Mouse (Mus musculus): ENCODE results near the gene Efna3. TPM values are rescaled to one million over a fixed set of nuclear protein-coding genes. Genes with fewer than 3 reads are reported as not detected.
A peak's percentile ranks its signal among the peaks of the same experiment; 100 is the strongest.

Efna3 gene
- 38.1 and 48.5 TPM in 2 replicates for polyA plus RNA-seq (2012; rRNA removed)
- 32.1 and 34.4 TPM in 2 replicates for polyA plus RNA-seq (2014; fragmentation: Nextera tagmentation; extraction: Ambion mirVana)

GRCm38 (mm10) chr3:89322514-89323165 is at the start of gene Efna3:
TSS of gene Efna3 (minus strand) at chr3:89322965.
- Histone ChIP-seq H3K4me2 (replicated peaks; ENCODE audit: low read depth, low read length, severe bottlenecking) (peak within 1 kb of the TSS; percentile 99), H3K27me3 (ENCODE audit: control insufficient read depth, insufficient read depth, low read length) (peaks cover 10% of the 10 kb centered on the region), H3K9ac (ENCODE audit: low read depth, low read length, severe bottlenecking) (peak within 1 kb of the TSS; percentile 67), H3K4me3 (replicated peaks; ENCODE audit: low read length) (peak within 1 kb of the TSS; percentile 71), H3K27ac (replicated peaks; ENCODE audit: low read depth, low read length) (peak within 1 kb of the TSS; percentile 58; the same call in 1 of the 2 replicates), H3K4me1 (ENCODE audit: control insufficient read depth, insufficient read depth, low read length) (peaks cover 28% of the 10 kb centered on the region), H3K36me3 (ENCODE audit: control insufficient read depth, insufficient read depth, low read length) (no peaks in the 10 kb centered on the region), H3K9me3 (ENCODE audit: control insufficient read depth, low read length) (no peaks in the 10 kb centered on the region)
- TF ChIP-seq POLR2A (IDR thresholded peaks at IDR 0.05; ENCODE audit: borderline replicate concordance, extremely low read depth, insufficient read depth, insufficient read length): 0 out of 2 replicates have a peak, but pooled peaks have one; percentile 7
- ATAC-seq (ENCODE audit: low FRiP score, low read depth) (peak; percentile 68), DNase-seq (ENCODE audit: low spot score) (peak; percentile 82)
- WGBS: 2% methylated on average over 50 of the region's 53 CpGs

GRCm38 (mm10) chr3:89367338-89367737 is 44.6 kb upstream of the Efna3 start:
- Histone ChIP-seq H3K4me2 (replicated peaks; ENCODE audit: low read depth, low read length, severe bottlenecking) (no peak overlapping the region), H3K4me1 (ENCODE audit: control insufficient read depth, insufficient read depth, low read length) (no peaks in the 10 kb centered on the region), H3K4me3 (replicated peaks; ENCODE audit: low read length) (no peak overlapping the region), H3K9me3 (ENCODE audit: control insufficient read depth, low read length) (no peaks in the 10 kb centered on the region), H3K36me3 (ENCODE audit: control insufficient read depth, insufficient read depth, low read length) (no peaks in the 10 kb centered on the region), H3K27me3 (ENCODE audit: control insufficient read depth, insufficient read depth, low read length) (no peaks in the 10 kb centered on the region), H3K9ac (ENCODE audit: low read depth, low read length, severe bottlenecking) (no peak overlapping the region), H3K27ac (replicated peaks; ENCODE audit: low read depth, low read length) (no peak overlapping the region)
- 50% methylated on average over 11 of the region's 11 CpGs for WGBS
- ATAC-seq (ENCODE audit: low FRiP score, low read depth): no peak
- TF ChIP-seq POLR2A (IDR thresholded peaks at IDR 0.05; ENCODE audit: borderline replicate concordance, extremely low read depth, insufficient read depth, insufficient read length): no peak
- no peak for DNase-seq (ENCODE audit: low spot score)

- Histone ChIP-seq H3K27me3 (ENCODE audit: control insufficient read depth, insufficient read depth, low read length) (no peaks in the 10 kb centered on the region), H3K4me1 (ENCODE audit: control insufficient read depth, insufficient read depth, low read length) (no peaks in the 10 kb centered on the region), H3K4me3 (replicated peaks; ENCODE audit: low read length) (no peak overlapping the region), H3K27ac (replicated peaks; ENCODE audit: low read depth, low read length) (no peak overlapping the region), H3K9ac (ENCODE audit: low read depth, low read length, severe bottlenecking) (0 out of 2 replicates have a peak overlapping the region, but pooled peaks have one; percentile 7), H3K4me2 (replicated peaks; ENCODE audit: low read depth, low read length, severe bottlenecking) (no peak overlapping the region), H3K9me3 (ENCODE audit: control insufficient read depth, low read length) (no peaks in the 10 kb centered on the region), H3K36me3 (ENCODE audit: control insufficient read depth, insufficient read depth, low read length) (no peaks in the 10 kb centered on the region)
- WGBS: 66% methylated on average over 20 of the region's 20 CpGs
- DNase-seq (ENCODE audit: low spot score) (no peak), ATAC-seq (ENCODE audit: low FRiP score, low read depth) (no peak)
- TF ChIP-seq POLR2A (IDR thresholded peaks at IDR 0.05; ENCODE audit: borderline replicate concordance, extremely low read depth, insufficient read depth, insufficient read length): no peak
Observed at GRCm38 (mm10) chr3:89365486-89366414, 43.0 kb upstream of the Efna3 start.

- WGBS: 90% methylated on average over 11 of the region's 11 CpGs
- Histone ChIP-seq H3K4me2 (replicated peaks; ENCODE audit: low read depth, low read length, severe bottlenecking) (no peak within 1 kb of the TSS), H3K9me3 (ENCODE audit: control insufficient read depth, low read length) (no peaks in the 10 kb centered on the region), H3K9ac (ENCODE audit: low read depth, low read length, severe bottlenecking) (0 out of 2 replicates have a peak within 1 kb of the TSS, but pooled peaks have one; percentile 7), H3K4me3 (replicated peaks; ENCODE audit: low read length) (no peak within 1 kb of the TSS), H3K4me1 (ENCODE audit: control insufficient read depth, insufficient read depth, low read length) (no peaks in the 10 kb centered on the region), H3K36me3 (ENCODE audit: control insufficient read depth, insufficient read depth, low read length) (no peaks in the 10 kb centered on the region), H3K27ac (replicated peaks; ENCODE audit: low read depth, low read length) (no peak within 1 kb of the TSS), H3K27me3 (ENCODE audit: control insufficient read depth, insufficient read depth, low read length) (no peaks in the 10 kb centered on the region)
- no peak for ATAC-seq (ENCODE audit: low FRiP score, low read depth)
- no peak for DNase-seq (ENCODE audit: low spot score)
- TF ChIP-seq POLR2A (IDR thresholded peaks at IDR 0.05; ENCODE audit: borderline replicate concordance, extremely low read depth, insufficient read depth, insufficient read length): no peak
Observed at GRCm38 (mm10) chr3:89365153-89365485, 42.4 kb upstream of the Efna3 start, which contains the start of gene Dcst1. TSS of gene Dcst1 (minus strand) at chr3:89365253.

GRCm38 (mm10) chr3:89364631-89365030 is 41.9 kb upstream of the Efna3 start:
- no peak for ATAC-seq (ENCODE audit: low FRiP score, low read depth)
- no peaks in the 10 kb centered on the region for H3K4me1 ChIP-seq (ENCODE audit: control insufficient read depth, insufficient read depth, low read length)
- H3K9ac ChIP-seq (ENCODE audit: low read depth, low read length, severe bottlenecking): no peak overlapping the region
- TF ChIP-seq POLR2A (IDR thresholded peaks at IDR 0.05; ENCODE audit: borderline replicate concordance, extremely low read depth, insufficient read depth, insufficient read length): no peak
- no peak overlapping the region for H3K4me2 ChIP-seq (replicated peaks; ENCODE audit: low read depth, low read length, severe bottlenecking)
- no peaks in the 10 kb centered on the region for H3K9me3 ChIP-seq (ENCODE audit: control insufficient read depth, low read length)
- H3K27ac ChIP-seq (replicated peaks; ENCODE audit: low read depth, low read length): no peak overlapping the region
- 65% methylated on average over 8 of the region's 8 CpGs for WGBS
- no peak overlapping the region for H3K4me3 ChIP-seq (replicated peaks; ENCODE audit: low read length)
- no peak for DNase-seq (ENCODE audit: low spot score)
- no peaks in the 10 kb centered on the region for H3K36me3 ChIP-seq (ENCODE audit: control insufficient read depth, insufficient read depth, low read length)
- H3K27me3 ChIP-seq (ENCODE audit: control insufficient read depth, insufficient read depth, low read length): no peaks in the 10 kb centered on the region
